Mouse (Mus musculus): ENCODE data around the gene Oprl1. TPM values are rescaled to one million over a fixed set of nuclear protein-coding genes. Genes with fewer than 3 reads are reported as not detected.

The Oprl1 gene
- total and polyA plus RNA-seq, 2 experiments: 0.06 TPM; not detected in 1

DNA sequence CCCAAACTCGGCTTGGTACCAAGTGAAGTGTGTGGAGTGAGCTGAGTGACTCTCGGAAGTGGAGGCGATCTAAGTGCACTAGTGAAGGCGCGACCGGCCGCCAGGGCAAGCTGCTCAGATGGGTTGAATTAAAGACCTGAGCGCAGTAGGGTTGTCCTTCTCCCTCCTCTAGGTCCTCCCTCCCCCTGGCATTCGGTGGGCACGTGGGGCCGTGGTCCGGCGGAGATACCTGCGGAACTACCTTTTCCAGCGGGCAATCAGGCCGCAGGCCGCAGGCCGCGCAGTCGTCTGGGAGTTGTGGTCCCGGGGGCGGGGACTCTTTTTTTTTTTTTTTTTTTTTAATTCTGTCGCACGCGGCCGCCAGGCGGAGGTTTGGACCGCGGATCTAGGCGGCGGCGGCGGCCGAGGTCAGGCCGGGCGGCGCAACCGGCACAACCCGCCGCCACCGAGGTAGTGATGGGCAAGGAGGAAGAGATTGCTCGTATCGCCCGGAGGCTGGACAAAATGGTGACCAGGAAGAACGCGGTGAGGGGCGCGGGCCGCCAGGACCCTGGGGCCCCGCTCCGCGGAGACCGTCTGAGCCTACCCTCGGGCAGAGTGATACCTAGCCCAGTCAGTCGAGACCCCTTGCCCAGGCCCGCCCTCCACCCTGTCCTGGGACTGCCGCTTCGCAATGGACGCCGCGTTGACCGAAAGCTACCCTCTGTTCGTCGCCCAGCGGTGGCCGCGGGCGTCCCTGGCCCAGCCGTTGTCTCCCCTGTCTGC, 34.7 kb upstream of the Oprl1 start, which contains the start of gene Tcea2:
Gene Tcea2, plus strand, starts transcription at position 360 of the 765 bp plus-strand sequence.
- H3K79me2 ChIP-seq (ENCODE audit: control insufficient read depth, insufficient read depth, low read length): no peaks in the 10 kb centered on the region
- H3K27me3 ChIP-seq (ENCODE audit: control insufficient read depth, insufficient read depth, low read length): no peaks in the 10 kb centered on the region
- H3K4me3 ChIP-seq (ENCODE audit: insufficient read depth, low read depth, low read length): peak within 1 kb of the TSS; percentile 78
- peak; percentile 66 for DNase-seq (ENCODE audit: extremely low read depth, low read depth, low spot score)
- H3K4me1 ChIP-seq (ENCODE audit: control insufficient read depth, insufficient read depth, low read length): peaks cover 8% of the 10 kb centered on the region; the same call in 1 of the 2 replicates
- under 1% methylated on average over 69 of the region's 69 CpGs for WGBS
- TF ChIP-seq CTCF (IDR thresholded peaks at IDR 0.05; ENCODE audit: low read depth, low read length) (no peak), POLR2A (IDR thresholded peaks at IDR 0.05; ENCODE audit: extremely low read depth, insufficient read depth, low read length) (0 out of 2 replicates have a peak, but pooled peaks have one; percentile 20)
- no peaks in the 10 kb centered on the region for H3K36me3 ChIP-seq (ENCODE audit: control insufficient read depth, insufficient read depth, low read length)
- peak within 1 kb of the TSS; percentile 45 for H3K27ac ChIP-seq (replicated peaks; ENCODE audit: insufficient read depth, low read depth, low read length)
- peak within 1 kb of the TSS; percentile 79 for H3K9ac ChIP-seq (ENCODE audit: low read depth, low read length)

DNA sequence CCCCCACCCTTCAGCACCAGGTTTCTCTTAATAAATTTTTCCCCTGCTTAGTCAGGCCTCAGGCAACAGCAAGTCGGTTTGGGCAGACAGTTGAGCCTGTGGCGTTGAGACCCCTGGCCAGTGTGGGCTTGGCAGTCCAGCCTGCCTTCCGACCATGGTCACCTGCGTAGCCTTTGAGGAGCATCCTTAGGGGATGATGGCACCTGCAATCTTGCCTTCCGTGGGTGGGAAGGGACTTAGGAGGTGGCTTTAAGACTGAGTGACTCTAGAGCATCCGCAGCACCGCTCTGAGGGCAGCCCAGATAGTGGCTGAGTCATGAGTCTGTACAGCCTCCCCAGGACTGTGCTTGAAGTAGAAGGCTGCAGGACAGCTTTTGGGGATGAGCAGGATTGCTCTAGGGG, 34.1 kb upstream of the Oprl1 start:
- Histone ChIP-seq H3K79me2 (ENCODE audit: control insufficient read depth, insufficient read depth, low read length) (no peaks in the 10 kb centered on the region), H3K27me3 (ENCODE audit: control insufficient read depth, insufficient read depth, low read length) (no peaks in the 10 kb centered on the region), H3K36me3 (ENCODE audit: control insufficient read depth, insufficient read depth, low read length) (no peaks in the 10 kb centered on the region), H3K4me3 (ENCODE audit: insufficient read depth, low read depth, low read length) (peak overlapping the region; percentile 78), H3K27ac (replicated peaks; ENCODE audit: insufficient read depth, low read depth, low read length) (no peak overlapping the region), H3K9ac (ENCODE audit: low read depth, low read length) (peak overlapping the region; percentile 76), H3K4me1 (ENCODE audit: control insufficient read depth, insufficient read depth, low read length) (peaks cover 8% of the 10 kb centered on the region; the same call in 1 of the 2 replicates)
- WGBS: 37% methylated on average over 7 of the region's 7 CpGs
- no peak for DNase-seq (ENCODE audit: extremely low read depth, low read depth, low spot score)
- TF ChIP-seq CTCF (IDR thresholded peaks at IDR 0.05; ENCODE audit: low read depth, low read length): no peak
- no peak for TF ChIP-seq POLR2A (IDR thresholded peaks at IDR 0.05; ENCODE audit: extremely low read depth, insufficient read depth, low read length)

DNA sequence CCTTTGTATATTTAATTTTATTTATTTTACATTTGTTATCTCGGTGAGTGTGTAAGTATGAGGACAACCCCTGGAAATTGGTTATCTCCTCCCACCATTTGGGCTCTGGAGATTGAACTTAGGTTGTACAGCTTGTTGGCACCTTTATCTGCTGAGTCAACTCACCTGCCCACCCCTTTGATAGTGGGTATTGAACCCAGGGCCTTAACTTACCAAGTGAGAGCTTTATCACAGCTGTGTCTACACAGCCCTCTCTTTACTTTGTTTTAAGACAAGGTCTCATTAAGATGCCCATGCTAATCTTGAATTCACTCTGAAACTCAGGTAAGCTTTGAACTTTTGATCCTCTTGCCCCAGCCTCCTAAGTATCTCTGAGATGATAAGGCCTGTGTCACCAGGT, 32.8 kb upstream of the Oprl1 start:
- Histone ChIP-seq H3K36me3 (ENCODE audit: control insufficient read depth, insufficient read depth, low read length) (no peaks in the 10 kb centered on the region), H3K27me3 (ENCODE audit: control insufficient read depth, insufficient read depth, low read length) (no peaks in the 10 kb centered on the region), H3K4me3 (ENCODE audit: insufficient read depth, low read depth, low read length) (no peak overlapping the region), H3K79me2 (ENCODE audit: control insufficient read depth, insufficient read depth, low read length) (no peaks in the 10 kb centered on the region), H3K9ac (ENCODE audit: low read depth, low read length) (no peak overlapping the region), H3K27ac (replicated peaks; ENCODE audit: insufficient read depth, low read depth, low read length) (no peak overlapping the region), H3K4me1 (ENCODE audit: control insufficient read depth, insufficient read depth, low read length) (peaks cover 8% of the 10 kb centered on the region; the same call in 1 of the 2 replicates)
- DNase-seq (ENCODE audit: extremely low read depth, low read depth, low spot score): no peak
- TF ChIP-seq POLR2A (IDR thresholded peaks at IDR 0.05; ENCODE audit: extremely low read depth, insufficient read depth, low read length) (no peak), CTCF (IDR thresholded peaks at IDR 0.05; ENCODE audit: low read depth, low read length) (no peak)
- WGBS: 94% methylated on average over 1 of the region's 1 CpGs

DNA sequence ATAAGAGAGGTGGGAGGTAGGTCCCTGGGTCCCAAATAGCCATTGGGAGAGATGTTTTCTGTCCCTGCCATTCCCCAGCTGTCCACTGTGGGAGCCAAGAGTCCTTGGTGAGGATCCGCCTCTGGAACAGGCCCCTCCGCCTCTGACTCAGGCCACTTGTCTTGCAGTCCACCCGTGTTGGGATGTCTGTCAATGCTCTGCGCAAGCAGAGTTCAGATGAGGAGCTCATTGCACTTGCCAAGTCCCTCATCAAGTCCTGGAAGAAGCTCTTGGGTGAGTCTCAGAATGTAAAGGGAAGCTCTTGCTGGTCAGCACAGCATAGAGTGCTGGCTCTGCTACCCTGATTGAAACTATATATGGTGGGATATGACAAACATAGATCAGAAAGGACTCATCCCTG, 31.4 kb upstream of the Oprl1 start:
- DNase-seq (ENCODE audit: extremely low read depth, low read depth, low spot score): no peak
- Histone ChIP-seq H3K36me3 (ENCODE audit: control insufficient read depth, insufficient read depth, low read length) (no peaks in the 10 kb centered on the region), H3K9ac (ENCODE audit: low read depth, low read length) (no peak overlapping the region), H3K79me2 (ENCODE audit: control insufficient read depth, insufficient read depth, low read length) (no peaks in the 10 kb centered on the region), H3K4me1 (ENCODE audit: control insufficient read depth, insufficient read depth, low read length) (peaks cover 8% of the 10 kb centered on the region; the same call in 1 of the 2 replicates), H3K4me3 (ENCODE audit: insufficient read depth, low read depth, low read length) (no peak overlapping the region), H3K27ac (replicated peaks; ENCODE audit: insufficient read depth, low read depth, low read length) (no peak overlapping the region), H3K27me3 (ENCODE audit: control insufficient read depth, insufficient read depth, low read length) (no peaks in the 10 kb centered on the region)
- WGBS: 79% methylated on average over 4 of the region's 4 CpGs
- no peak for TF ChIP-seq CTCF (IDR thresholded peaks at IDR 0.05; ENCODE audit: low read depth, low read length)
- no peak for TF ChIP-seq POLR2A (IDR thresholded peaks at IDR 0.05; ENCODE audit: extremely low read depth, insufficient read depth, low read length)

DNA sequence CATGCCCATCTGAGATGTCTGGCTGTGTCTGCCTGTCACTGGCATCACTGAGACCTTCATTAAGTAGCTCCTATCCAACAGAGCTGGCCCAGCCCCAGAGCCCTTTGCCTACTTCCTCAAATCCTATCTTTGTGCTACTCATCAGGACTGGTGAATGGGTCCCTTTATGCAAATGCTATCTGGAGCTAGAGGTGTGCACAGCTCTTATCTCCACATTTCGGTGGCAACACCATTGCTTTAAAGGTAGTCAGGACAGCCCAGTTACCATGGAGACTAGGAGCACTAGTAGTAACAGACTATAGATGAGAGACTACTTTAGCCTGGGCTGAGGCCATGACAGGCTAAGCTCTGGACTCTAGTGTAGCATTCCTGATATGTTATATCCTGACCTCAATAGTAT, 30.1 kb upstream of the Oprl1 start:
- no peaks in the 10 kb centered on the region for H3K36me3 ChIP-seq (ENCODE audit: control insufficient read depth, insufficient read depth, low read length)
- no peak overlapping the region for H3K4me3 ChIP-seq (ENCODE audit: insufficient read depth, low read depth, low read length)
- WGBS: 74% methylated on average over 1 of the region's 1 CpGs
- no peak overlapping the region for H3K9ac ChIP-seq (ENCODE audit: low read depth, low read length)
- DNase-seq (ENCODE audit: extremely low read depth, low read depth, low spot score): no peak
- no peaks in the 10 kb centered on the region for H3K27me3 ChIP-seq (ENCODE audit: control insufficient read depth, insufficient read depth, low read length)
- H3K79me2 ChIP-seq (ENCODE audit: control insufficient read depth, insufficient read depth, low read length): no peaks in the 10 kb centered on the region
- H3K27ac ChIP-seq (replicated peaks; ENCODE audit: insufficient read depth, low read depth, low read length): no peak overlapping the region
- peaks cover 4% of the 10 kb centered on the region; the same call in 1 of the 2 replicates for H3K4me1 ChIP-seq (ENCODE audit: control insufficient read depth, insufficient read depth, low read length)
- TF ChIP-seq CTCF (IDR thresholded peaks at IDR 0.05; ENCODE audit: low read depth, low read length): no peak
- TF ChIP-seq POLR2A (IDR thresholded peaks at IDR 0.05; ENCODE audit: extremely low read depth, insufficient read depth, low read length): no peak

DNA sequence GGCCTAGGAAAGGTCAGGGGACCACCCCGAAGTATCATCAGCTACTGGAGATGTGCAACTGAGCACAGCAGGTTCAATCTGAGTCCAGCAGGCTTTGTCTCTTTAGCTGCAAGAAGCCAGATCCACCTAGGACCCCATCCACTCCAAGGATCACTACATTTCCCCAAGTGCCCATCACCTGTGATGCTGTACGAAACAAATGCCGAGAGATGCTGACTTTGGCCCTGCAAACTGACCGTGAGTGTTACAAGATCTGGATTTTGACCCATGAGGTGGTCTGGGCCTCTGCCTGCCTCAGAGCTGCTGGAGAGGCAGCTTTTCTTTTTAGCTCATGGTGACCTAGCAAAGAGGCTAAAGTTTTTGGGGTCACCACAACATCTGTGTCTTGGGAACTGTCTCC, 29.1 kb upstream of the Oprl1 start:
- peaks cover 1% of the 10 kb centered on the region; the same call in 1 of the 2 replicates for H3K4me1 ChIP-seq (ENCODE audit: control insufficient read depth, insufficient read depth, low read length)
- no peak for TF ChIP-seq POLR2A (IDR thresholded peaks at IDR 0.05; ENCODE audit: extremely low read depth, insufficient read depth, low read length)
- TF ChIP-seq CTCF (IDR thresholded peaks at IDR 0.05; ENCODE audit: low read depth, low read length): no peak
- H3K27ac ChIP-seq (replicated peaks; ENCODE audit: insufficient read depth, low read depth, low read length): no peak overlapping the region
- WGBS: 84% methylated on average over 4 of the region's 4 CpGs
- H3K9ac ChIP-seq (ENCODE audit: low read depth, low read length): no peak overlapping the region
- no peaks in the 10 kb centered on the region for H3K36me3 ChIP-seq (ENCODE audit: control insufficient read depth, insufficient read depth, low read length)
- H3K79me2 ChIP-seq (ENCODE audit: control insufficient read depth, insufficient read depth, low read length): no peaks in the 10 kb centered on the region
- no peaks in the 10 kb centered on the region for H3K27me3 ChIP-seq (ENCODE audit: control insufficient read depth, insufficient read depth, low read length)
- no peak for DNase-seq (ENCODE audit: extremely low read depth, low read depth, low spot score)
- H3K4me3 ChIP-seq (ENCODE audit: insufficient read depth, low read depth, low read length): no peak overlapping the region
